Mouse (Mus musculus) megakaryocyte, embryonic 14.5 days (primary cell): ENCODE data around the gene Crtam.

Source experiments
- FLI1 ChIP-seq: IDR thresholded peaks from 2 replicates; pipeline ENCODE4 v1.6.1; 2012; ENCODE audit warnings: low read length, inconsistent platforms, mixed read lengths
- GATA1 ChIP-seq: IDR thresholded peaks from 3 replicates; pipeline ENCODE4 v1.6.1; 2012; ENCODE audit warnings: mixed read lengths, low read length, inconsistent platforms, borderline replicate concordance

- no peak for TF ChIP-seq GATA1
- TF ChIP-seq FLI1 = no peak
These were observed 10.1 kb upstream of the Crtam start for GRCm38 (mm10) chr9:41014512-41014911.
